Mouse (Mus musculus): ENCODE measurements around the gene Iqsec2. TPM values are rescaled to one million over a fixed set of nuclear protein-coding genes. Genes with fewer than 3 reads are reported as not detected.
"Not testable (repeated sequence)": the region's sequence is repeated elsewhere in the genome, so short reads cannot be mapped to it uniquely, and the experiment has no call there.

The Iqsec2 gene
- polyA plus RNA-seq, 1 experiment from 2014 or later = 15.0 TPM

DNA sequence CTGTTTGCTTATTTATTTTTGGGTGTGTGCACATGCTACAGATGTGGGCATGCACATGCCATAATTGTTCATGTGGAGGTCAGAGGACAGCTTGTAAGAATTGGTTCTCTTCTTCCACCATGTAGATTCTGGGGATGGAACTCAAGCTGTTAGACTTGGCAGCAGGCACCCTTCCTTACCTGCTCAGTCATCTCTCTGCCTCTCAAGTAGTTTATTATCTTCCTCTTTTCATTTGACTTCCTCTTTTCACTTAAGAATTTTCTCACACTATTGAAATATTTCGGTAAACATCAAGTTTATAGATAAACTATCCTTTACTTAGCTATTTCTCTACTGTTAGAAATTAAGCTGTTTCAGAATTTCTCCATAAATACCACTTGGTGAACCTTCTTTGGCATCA is 70.6 kb downstream of the Iqsec2 start:
- DNase-seq (ENCODE audit: low read depth, low spot score) = no peak
- CTCF ChIA-PET = no interaction called here
- POLR2A ChIA-PET = no interaction called here
- no peak for ATAC-seq
- no peak for TF ChIP-seq CTCF (IDR thresholded peaks at IDR 0.05)
- peaks cover 46% of the 10 kb centered on the region for H3K27me3 ChIP-seq
- in situ Hi-C loops (cut with MboI; ENCODE audit: low pct_unique_long_range_greater_than_20kb) = no loop called here

- H3K27me3 ChIP-seq = peaks cover 49% of the 10 kb centered on the region
- no peak for TF ChIP-seq CTCF (IDR thresholded peaks at IDR 0.05)
- POLR2A ChIA-PET = no interaction called here
- no peak for DNase-seq (ENCODE audit: low read depth, low spot score)
- no peak for ATAC-seq
- in situ Hi-C loops (cut with MboI; ENCODE audit: low pct_unique_long_range_greater_than_20kb) = no loop called here
- CTCF ChIA-PET = no interaction called here
Measured at GRCm38 (mm10) chrX:152218529-152218928, 74.5 kb downstream of the Iqsec2 start.

- ChIA-PET CTCF (no interaction called here), POLR2A (no interaction called here)
- H3K27me3 ChIP-seq = peaks cover 35% of the 10 kb centered on the region
- DNase-seq (ENCODE audit: low read depth, low spot score) (no peak), ATAC-seq (no peak)
- no peak for TF ChIP-seq CTCF (IDR thresholded peaks at IDR 0.05)
- in situ Hi-C loops (cut with MboI; ENCODE audit: low pct_unique_long_range_greater_than_20kb) = no loop called here
Measured at GRCm38 (mm10) chrX:152221721-152222120, 77.7 kb downstream of the Iqsec2 start.

- POLR2A ChIA-PET = no interaction called here
- no peak for ATAC-seq
Measured at GRCm38 (mm10) chrX:152222226-152222625, 78.2 kb downstream of the Iqsec2 start.

GRCm38 (mm10) chrX:152223313-152223712 is 79.2 kb downstream of the Iqsec2 start:
- TF ChIP-seq CTCF (IDR thresholded peaks at IDR 0.05) = no peak
- ChIA-PET CTCF (no interaction called here), POLR2A (no interaction called here)
- H3K27me3 ChIP-seq = peaks cover 34% of the 10 kb centered on the region
- in situ Hi-C loops (cut with MboI; ENCODE audit: low pct_unique_long_range_greater_than_20kb) = no loop called here
- DNase-seq (ENCODE audit: low read depth, low spot score) = no peak
- no peak for ATAC-seq

More at GRCm38 (mm10) chrX:152222226-152222625, 78.2 kb downstream of the Iqsec2 start:
- in situ Hi-C loops (cut with MboI; ENCODE audit: low pct_unique_long_range_greater_than_20kb) = no loop called here
- DNase-seq (ENCODE audit: low read depth, low spot score) = no peak
- peaks cover 33% of the 10 kb centered on the region for H3K27me3 ChIP-seq
- no peak for TF ChIP-seq CTCF (IDR thresholded peaks at IDR 0.05)
- CTCF ChIA-PET = no interaction called here

DNA sequence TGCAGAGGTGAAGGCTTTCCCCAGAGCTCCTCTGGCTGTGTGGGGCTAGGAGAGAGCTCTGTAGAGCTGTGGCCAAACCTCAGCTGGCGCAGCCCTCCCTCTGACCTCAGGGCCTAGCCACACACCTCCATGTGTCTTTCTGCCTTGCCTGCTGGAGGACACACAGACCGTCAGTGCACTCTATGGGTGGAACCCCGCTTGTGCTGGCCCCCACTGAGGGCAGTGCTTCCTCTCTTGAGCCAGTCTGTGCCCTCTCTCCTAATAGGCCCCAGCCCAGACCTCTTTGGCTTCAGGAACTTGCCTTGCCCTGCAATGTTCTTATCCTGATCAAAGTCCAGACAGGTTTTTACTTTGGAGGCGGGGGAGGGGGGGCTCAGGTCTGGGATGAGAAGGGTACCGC is 80.2 kb downstream of the Iqsec2 start:
- ATAC-seq = no peak
- peaks cover 39% of the 10 kb centered on the region for H3K27me3 ChIP-seq
- no peak for DNase-seq (ENCODE audit: low read depth, low spot score)
- ChIA-PET CTCF (interaction anchor here (0.5 kb wide), 1 partner anchor 1518 kb away, joined by 3 read pairs; no protein-coding TSS in a partner anchor), POLR2A (no interaction called here)
- no peak for TF ChIP-seq CTCF (IDR thresholded peaks at IDR 0.05)
- in situ Hi-C loops (cut with MboI; ENCODE audit: low pct_unique_long_range_greater_than_20kb) = no loop called here

DNA sequence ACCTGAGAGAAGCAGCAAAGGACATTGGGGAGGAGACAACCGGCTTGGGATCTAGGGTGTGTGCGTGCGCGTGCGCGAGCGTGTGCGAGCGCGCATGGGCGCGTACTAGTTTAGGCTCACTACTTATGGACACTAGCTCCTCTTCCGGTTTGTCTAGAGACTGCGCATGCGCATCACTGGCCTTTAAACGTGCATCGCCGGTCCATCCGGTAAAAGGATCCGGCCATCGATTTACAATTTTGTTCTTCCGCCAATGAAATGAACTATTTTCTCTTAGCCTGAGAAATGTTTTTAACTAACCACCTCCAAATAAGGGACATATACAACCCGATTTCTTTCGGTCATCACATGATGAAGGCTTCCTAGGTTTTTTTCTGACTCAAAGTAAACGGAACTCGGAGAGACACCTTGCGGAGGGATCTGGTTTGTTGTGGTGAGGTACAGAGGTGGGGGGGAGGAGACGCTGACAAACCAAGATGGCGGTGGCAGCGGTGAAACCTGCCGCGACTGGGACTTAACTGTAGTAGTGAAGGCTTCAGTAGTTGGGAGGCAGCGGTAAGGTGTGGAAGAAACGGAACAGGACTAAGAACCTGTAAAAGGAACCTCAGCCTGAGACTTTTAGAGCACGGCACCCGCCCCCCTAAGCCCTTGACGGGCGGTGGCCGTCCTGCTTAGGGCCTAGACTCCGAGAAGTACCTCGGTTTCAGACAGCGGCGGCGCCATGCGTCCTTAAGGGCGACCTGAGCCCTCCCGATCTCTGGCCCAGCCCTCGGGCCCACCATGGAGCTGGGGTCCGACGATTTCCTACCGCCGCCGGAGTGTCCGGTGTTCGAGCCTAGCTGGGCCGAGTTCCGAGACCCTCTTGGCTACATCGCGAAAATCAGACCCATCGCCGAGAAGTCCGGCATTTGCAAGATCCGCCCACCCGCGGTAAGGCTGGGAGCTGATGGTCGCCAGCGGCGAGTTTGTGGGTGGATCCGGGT is 89.0 kb downstream of the Iqsec2 start, which contains the start of gene Kdm5c:
Gene Kdm5c (plus strand): TSS at position 240 of the 983 bp plus-strand sequence.
- DNase-seq (ENCODE audit: low read depth, low spot score) (peak; percentile 99), ATAC-seq (peak; percentile 94)
- ChIA-PET POLR2A (interaction anchor here (1.1 kb wide), 1 partner anchor 11 kb away, joined by 3 read pairs; no protein-coding TSS in a partner anchor), CTCF (interaction anchor here (0.7 kb wide), 1 partner anchor 11 kb away, joined by 4 read pairs; no protein-coding TSS in a partner anchor)
- TF ChIP-seq CTCF (IDR thresholded peaks at IDR 0.05) = no peak
- in situ Hi-C loops (cut with MboI; ENCODE audit: low pct_unique_long_range_greater_than_20kb) = no loop called here
- H3K27me3 ChIP-seq = peaks cover 18% of the 10 kb centered on the region

DNA sequence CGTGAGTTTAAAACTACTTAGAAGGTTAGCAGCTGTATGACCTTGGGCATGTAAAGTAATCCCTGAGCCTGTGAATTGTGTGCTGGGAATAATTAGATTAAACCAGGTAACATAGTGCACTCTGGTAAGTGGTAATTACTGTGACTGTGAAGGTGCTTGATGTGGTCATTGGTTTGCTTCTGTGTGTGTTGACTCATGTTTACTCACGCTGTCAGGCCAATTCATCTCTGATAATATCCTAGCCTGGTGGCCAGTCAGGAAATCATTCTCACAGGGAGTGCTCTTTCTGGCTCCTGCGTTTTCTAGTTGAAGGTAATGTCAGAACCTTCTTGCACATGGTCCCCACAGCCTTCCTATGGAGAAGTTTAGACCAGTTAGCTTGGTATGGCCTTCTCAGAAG is 90.1 kb downstream of the Iqsec2 start:
- CTCF ChIA-PET = no interaction called here
- DNase-seq (ENCODE audit: low read depth, low spot score) (no peak), ATAC-seq (peak; percentile 38)
- POLR2A ChIA-PET = interaction anchor here (1.1 kb wide), 1 partner anchor 10 kb away, joined by 3 read pairs; no protein-coding TSS in a partner anchor
- TF ChIP-seq CTCF (IDR thresholded peaks at IDR 0.05) = no peak
- in situ Hi-C loops (cut with MboI; ENCODE audit: low pct_unique_long_range_greater_than_20kb) = no loop called here
- H3K27me3 ChIP-seq = peaks cover 7% of the 10 kb centered on the region

DNA sequence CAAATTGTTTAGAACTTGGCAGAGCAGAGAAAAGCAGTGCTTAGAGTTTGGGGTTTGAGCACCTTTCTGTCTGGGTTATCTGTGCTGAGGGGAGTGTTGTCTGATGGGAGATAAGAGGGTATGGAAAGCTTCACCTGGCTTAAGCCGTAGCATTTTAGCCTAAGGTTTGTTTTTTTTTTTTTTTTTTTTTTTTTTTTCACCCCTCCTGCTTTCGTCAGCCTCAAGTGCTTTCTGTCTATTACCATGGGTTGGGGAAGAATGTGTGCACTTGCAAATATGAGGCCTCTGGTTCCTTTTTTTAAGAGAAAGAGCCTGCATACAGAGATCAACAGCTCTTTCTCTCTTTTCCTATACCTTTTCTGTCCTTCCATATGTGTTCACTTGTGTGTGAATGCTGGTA is 91.7 kb downstream of the Iqsec2 start:
- in situ Hi-C loops (cut with MboI; ENCODE audit: low pct_unique_long_range_greater_than_20kb) = no loop called here
- no peak for TF ChIP-seq CTCF (IDR thresholded peaks at IDR 0.05)
- DNase-seq (ENCODE audit: low read depth, low spot score) (no peak), ATAC-seq (no peak)
- POLR2A ChIA-PET = no interaction called here
- H3K27me3 ChIP-seq = no peaks in the 10 kb centered on the region
- CTCF ChIA-PET = interaction anchor here (1.4 kb wide), 1 partner anchor 8 kb away, joined by 4 read pairs; no protein-coding TSS in a partner anchor

DNA sequence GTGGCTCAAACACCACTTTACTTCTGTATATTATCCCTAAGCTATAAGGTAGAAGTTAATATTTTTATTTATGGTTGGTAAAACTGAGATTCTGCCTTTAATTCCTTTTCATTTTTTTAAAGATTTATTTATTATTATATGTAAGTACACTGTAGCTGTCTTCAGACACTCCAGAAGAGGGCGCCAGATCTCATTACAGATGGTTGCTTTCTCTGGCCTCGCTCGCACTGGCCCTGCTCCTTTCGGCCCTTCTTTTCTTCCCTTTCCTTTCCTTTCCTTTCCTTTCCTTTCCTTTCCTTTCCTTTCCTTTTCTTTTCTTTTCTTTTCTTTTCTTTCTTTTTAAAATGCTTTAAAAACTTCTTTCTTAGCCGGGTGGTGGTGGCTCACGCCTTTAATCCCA is 99.1 kb downstream of the Iqsec2 start:
- ChIA-PET CTCF (interaction anchor here (0.9 to 1.4 kb wide), 2 partner anchors 7 to 9 kb away, joined by 4 to 9 read pairs; no protein-coding TSS in a partner anchor), POLR2A (interaction anchor here (1.1 kb wide), 1 partner anchor 10 kb away, joined by 3 read pairs; no protein-coding TSS in a partner anchor)
- in situ Hi-C loops (cut with MboI; ENCODE audit: low pct_unique_long_range_greater_than_20kb); H3K27me3 ChIP-seq; ATAC-seq; DNase-seq (ENCODE audit: low read depth, low spot score): not testable (repeated sequence)
- TF ChIP-seq CTCF (IDR thresholded peaks at IDR 0.05) = peak; percentile 64

All from Patski (cell line).